Mouse (Mus musculus) forebrain, embryonic 10.5 days (tissue): Measurements from ENCODE around the gene Sox30. TPM values are rescaled to one million over a fixed set of nuclear protein-coding genes. Genes with fewer than 3 reads are reported as not detected.
A peak's percentile ranks its signal among the peaks of the same experiment; 100 is the strongest.

ENCODE experiments used
- DNase-seq: peaks from one replicate; pipeline ENCODE4 v3.0.0-alpha.2; 2017; ENCODE audit warnings: low spot score; ENCODE audit errors: extremely low spot score
- H3K27ac ChIP-seq: fragments of 300-500 bp; sonication (generic); 2 replicates; pipeline ENCODE4 v1.5.1; 2016; ENCODE audit warnings: mild to moderate bottlenecking
- H3K27me3 ChIP-seq: fragments of 300-500 bp; sonication (generic); 2 replicates; pipeline ENCODE4 v1.6.1; 2016; ENCODE audit warnings: mild to moderate bottlenecking; ENCODE audit not compliant: poor library complexity, severe bottlenecking
- H3K36me3 ChIP-seq: fragments of 300-500 bp; sonication (generic); replicated peaks from 2 replicates; pipeline ENCODE4 v1.6.1; 2016; ENCODE audit warnings: mild to moderate bottlenecking, moderate library complexity
- H3K4me1 ChIP-seq: fragments of 300-500 bp; sonication (generic); 2 replicates; pipeline ENCODE4 v1.6.1; 2016
- H3K4me3 ChIP-seq: fragments of 300-500 bp; sonication (generic); 2 replicates; pipeline ENCODE4 v1.5.1; 2016; ENCODE audit warnings: mild to moderate bottlenecking, moderate library complexity
- H3K9me3 ChIP-seq: fragments of 300-500 bp; sonication (generic); 2 replicates; pipeline ENCODE4 v1.6.1; 2016; ENCODE audit warnings: mild to moderate bottlenecking, moderate library complexity
- WGBS: fragments of 180-500 bp; shearing (Covaris S2); methylation state at CpG from one replicate; pipeline ENCODE4 v1.1.7; 2016; 5-methylcytosine and 5-hydroxymethylcytosine counted together
- polyA plus RNA-seq: library from polyadenylated mRNA; unstranded; fragments of >200 nt; fragmentation: Nextera tagmentation; extraction: Ambion mirVana; gene quantifications from 2 replicates; pipeline ENCODE4 v1.2.1, GENCODE M21; 2016

Gene Sox30
- polyA plus RNA-seq, 1 experiment from 2014 or later: not detected

DNA sequence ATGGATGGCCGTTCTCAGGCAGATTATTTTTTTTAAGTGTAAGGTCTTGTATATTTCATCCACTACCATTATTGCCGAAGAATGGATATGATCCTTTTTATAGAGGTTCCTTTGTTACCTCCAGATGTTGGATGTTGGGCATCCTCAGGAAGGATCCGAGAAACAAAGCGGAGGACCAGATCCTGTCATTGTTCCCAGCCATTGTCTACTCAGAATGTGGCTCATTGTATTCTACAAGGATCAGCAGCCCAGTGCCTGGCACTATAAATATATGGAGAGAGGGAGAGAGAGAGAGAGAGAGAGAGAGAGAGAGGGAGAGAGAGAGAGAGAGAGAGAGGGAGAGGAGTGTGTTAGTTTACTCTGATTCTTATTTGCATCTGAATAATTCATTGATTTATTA is 82.5 kb downstream of the Sox30 start:
- 72% methylated on average over 4 of the region's 4 CpGs for WGBS
- Histone ChIP-seq H3K36me3 (no peaks in the 10 kb centered on the region; the same call in 1 of the 2 replicates), H3K4me1 (peaks cover 28% of the 10 kb centered on the region), H3K9me3 (no peaks in the 10 kb centered on the region), H3K27ac (no peak overlapping the region), H3K27me3 (peaks cover 7% of the 10 kb centered on the region), H3K4me3 (no peak overlapping the region)
- DNase-seq: no peak

DNA sequence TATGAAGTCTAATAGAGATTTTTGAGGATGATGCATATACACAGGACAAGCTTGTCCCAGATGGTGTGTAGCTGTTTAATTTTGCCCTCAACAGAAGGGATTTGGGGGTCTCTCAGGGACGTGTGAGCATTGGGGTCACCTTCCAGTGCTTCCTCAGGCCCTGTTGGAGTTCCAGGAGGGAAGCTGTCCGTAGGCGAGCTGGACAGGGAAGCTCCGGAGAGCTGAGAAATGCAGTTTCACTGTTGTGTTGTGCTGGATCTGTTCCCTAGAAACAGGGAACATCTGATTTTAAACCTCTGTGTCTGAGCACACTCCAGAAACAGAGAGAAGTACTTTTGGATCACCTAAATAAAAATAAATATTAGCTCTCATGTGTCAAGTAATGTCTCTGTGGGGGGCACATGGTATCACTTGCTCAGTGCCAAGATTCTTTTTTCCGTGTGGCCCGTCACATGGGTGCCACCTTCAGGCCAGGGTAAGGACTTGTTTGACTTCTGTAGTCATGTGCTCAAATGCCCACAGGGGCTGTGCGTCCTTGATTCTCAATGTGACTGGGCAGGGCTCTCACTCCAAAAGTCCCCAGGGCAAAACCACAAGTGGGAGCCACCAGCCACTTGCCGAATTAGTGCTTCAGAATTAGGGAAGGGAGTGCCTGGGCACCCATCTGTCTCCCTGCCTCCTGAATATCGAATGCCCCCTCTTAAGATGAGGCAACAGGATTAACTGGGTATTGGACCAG is 83.1 kb downstream of the Sox30 start:
- Histone ChIP-seq H3K27ac (no peak overlapping the region), H3K27me3 (peaks cover 1% of the 10 kb centered on the region), H3K4me3 (no peak overlapping the region), H3K9me3 (no peaks in the 10 kb centered on the region), H3K36me3 (no peaks in the 10 kb centered on the region; the same call in 1 of the 2 replicates), H3K4me1 (peaks cover 24% of the 10 kb centered on the region)
- WGBS: 71% methylated on average over 9 of the region's 9 CpGs
- no peak for DNase-seq

DNA sequence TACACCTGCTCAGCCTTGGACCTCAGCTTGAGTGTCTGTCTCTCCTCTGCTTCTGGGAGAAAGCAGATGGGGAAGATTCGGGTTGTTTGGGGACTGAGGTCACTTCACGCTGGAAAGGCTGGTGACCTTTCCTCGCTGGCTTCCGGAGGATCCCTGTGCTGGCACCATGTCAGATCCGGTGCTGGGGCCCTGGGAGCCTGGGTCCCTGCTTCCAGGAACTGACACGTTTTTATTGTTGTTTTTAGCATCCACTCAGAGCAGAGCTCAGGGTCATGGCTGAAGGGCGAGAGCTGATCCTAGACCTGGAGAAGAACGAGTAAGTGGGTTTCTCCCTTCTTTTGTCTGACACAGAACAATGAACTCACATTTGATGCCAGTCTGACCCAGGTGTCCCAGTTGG is 84.7 kb downstream of the Sox30 start:
- Histone ChIP-seq H3K27ac (peak overlapping the region; percentile 74), H3K4me3 (no peak overlapping the region), H3K9me3 (no peaks in the 10 kb centered on the region), H3K36me3 (no peaks in the 10 kb centered on the region; the same call in 1 of the 2 replicates), H3K4me1 (peaks cover 36% of the 10 kb centered on the region), H3K27me3 (no peaks in the 10 kb centered on the region)
- no peak for DNase-seq
- WGBS: 64% methylated on average over 8 of the region's 8 CpGs

DNA sequence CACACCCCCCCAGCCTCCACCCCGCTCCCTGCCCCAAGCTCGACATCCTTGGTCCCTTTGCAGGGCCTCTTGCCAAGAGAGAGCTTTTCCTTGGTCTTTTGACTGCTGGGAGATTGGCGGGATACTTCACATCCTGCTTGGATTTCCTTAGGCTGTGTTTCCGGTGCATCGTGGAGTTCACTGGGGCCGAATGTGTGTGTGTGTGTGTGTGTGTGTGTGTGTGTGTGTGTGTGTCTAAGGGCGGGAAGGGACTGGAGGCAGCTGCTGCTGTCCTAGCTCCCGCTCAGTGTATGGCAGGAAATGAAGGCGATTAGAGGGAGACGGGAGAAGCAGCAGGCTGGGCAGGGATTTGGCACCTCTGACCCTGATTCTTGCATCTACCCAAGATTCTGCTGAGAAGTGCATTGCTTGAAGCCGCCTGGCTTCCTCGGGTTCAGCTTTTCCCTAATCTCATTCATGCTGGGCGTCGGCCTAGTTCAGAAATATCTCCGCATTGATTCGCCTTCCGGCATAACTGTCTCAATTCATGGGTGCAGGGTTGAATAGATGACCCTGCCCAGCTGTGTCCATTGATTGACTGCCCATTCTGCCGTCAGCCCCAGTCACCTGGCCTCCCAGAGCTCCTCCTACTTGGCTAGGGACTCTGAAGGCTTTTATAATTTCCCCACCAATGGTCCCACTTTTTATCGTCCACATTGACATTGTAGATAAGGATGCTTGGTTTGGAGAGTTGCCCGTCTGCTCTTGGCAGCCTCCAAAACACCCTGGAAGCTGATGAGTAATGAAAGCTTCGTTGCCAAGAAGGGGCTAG is 85.3 kb downstream of the Sox30 start:
- no peaks in the 10 kb centered on the region; the same call in 1 of the 2 replicates for H3K36me3 ChIP-seq
- H3K27ac ChIP-seq: peak overlapping the region; percentile 74
- H3K27me3 ChIP-seq: no peaks in the 10 kb centered on the region
- WGBS: 73% methylated on average over 21 of the region's 21 CpGs
- H3K4me3 ChIP-seq: no peak overlapping the region
- DNase-seq: no peak
- H3K9me3 ChIP-seq: no peaks in the 10 kb centered on the region
- H3K4me1 ChIP-seq: peaks cover 41% of the 10 kb centered on the region

Other genes with a start within 250 kb of the Sox30 start
- gene Clint1, start 128.3 kb upstream of the Sox30 start, polyA plus RNA-seq: 62.8 and 64.2 TPM in 2 replicates
- 5.9 and 6.5 TPM in 2 replicates for gene Lsm11, start 35.4 kb upstream of the Sox30 start, polyA plus RNA-seq
- gene Thg1l, start 24.8 kb upstream of the Sox30 start, polyA plus RNA-seq: 15.9 and 19.8 TPM in 2 replicates
- gene Gm12166, start 72.0 kb downstream of the Sox30 start, polyA plus RNA-seq: 2.5 and 3.8 TPM in 2 replicates
- gene Adam19, start 75.7 kb downstream of the Sox30 start, polyA plus RNA-seq: 10.7 TPM in 2 replicates
- gene Nipal4, start 186.2 kb downstream of the Sox30 start, polyA plus RNA-seq: 1.6 and 1.7 TPM in 2 replicates